Mouse (Mus musculus): Measurements from ENCODE around the gene Rbfox3. TPM values are rescaled to one million over a fixed set of nuclear protein-coding genes. Genes with fewer than 3 reads are reported as not detected.
A peak's percentile ranks its signal among the peaks of the same experiment; 100 is the strongest.

The Rbfox3 gene
- polyA plus RNA-seq, 1 experiment from 2014 or later: 0.13 TPM

DNA sequence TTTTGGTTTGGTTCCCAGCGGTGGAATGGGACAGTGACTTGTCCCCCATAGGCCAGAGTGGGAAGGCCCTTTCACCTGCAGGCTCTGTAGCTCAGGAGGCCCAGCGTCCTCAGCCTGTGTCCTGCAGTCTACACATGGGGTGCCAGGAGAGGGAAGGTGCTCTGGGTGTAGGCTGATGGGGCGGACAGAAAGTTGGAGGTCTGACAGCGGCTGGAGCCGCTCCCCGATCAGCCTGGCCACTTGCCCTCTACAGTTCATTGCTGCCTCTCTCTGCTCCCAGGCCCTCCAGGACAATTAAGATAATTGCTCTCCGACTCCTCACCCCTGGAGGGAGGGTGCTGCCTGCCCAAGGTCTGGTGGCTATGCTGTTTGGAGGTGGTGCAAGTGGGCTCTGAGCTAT lies 392.7 kb downstream of the Rbfox3 start:
- TF ChIP-seq CTCF (IDR thresholded peaks at IDR 0.05; ENCODE audit: low read depth): no peak
- Histone ChIP-seq H3K9ac (no peak overlapping the region), H3K4me1 (ENCODE audit: insufficient read depth) (no peaks in the 10 kb centered on the region), H3K4me2 (no peak overlapping the region), H3K9me3 (ENCODE audit: low read depth, low read length) (no peaks in the 10 kb centered on the region), H3K27me3 (ENCODE audit: insufficient read depth, low read length) (no peaks in the 10 kb centered on the region), H3K4me3 (ENCODE audit: low read depth, low read length) (no peak overlapping the region), H3K36me3 (ENCODE audit: insufficient read depth) (no peaks in the 10 kb centered on the region), H3K27ac (ENCODE audit: low read depth) (no peak overlapping the region)
- no peak for ATAC-seq (ENCODE audit: insufficient read depth)
- no peak for DNase-seq
- WGBS: 62% methylated on average over 7 of the region's 7 CpGs

DNA sequence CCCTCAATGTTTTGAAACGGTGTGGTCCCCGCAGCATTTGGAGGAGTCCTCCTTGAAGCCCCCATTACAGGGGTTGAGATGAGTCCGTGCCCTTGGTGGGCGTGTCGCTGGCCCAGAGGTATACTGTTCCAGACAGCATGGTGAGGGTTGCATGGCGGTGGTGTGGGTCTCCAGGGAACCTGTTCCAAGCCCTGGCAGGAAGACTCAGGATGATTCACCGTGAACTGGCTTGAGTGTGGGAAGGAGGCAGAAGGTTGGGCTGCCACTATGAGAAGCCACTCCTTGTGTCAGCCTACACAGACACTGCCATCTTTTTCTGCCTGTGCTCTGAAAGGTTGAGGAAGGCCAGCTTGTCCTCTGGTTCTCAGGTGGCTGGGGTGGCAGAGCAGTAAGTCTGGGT lies 393.5 kb downstream of the Rbfox3 start:
- no peak for ATAC-seq (ENCODE audit: insufficient read depth)
- Histone ChIP-seq H3K27me3 (ENCODE audit: insufficient read depth, low read length) (0 out of 2 replicates have a peak, but pooled peaks cover 3% of the 10 kb centered on the region), H3K36me3 (ENCODE audit: insufficient read depth) (no peaks in the 10 kb centered on the region), H3K9ac (no peak overlapping the region), H3K4me1 (ENCODE audit: insufficient read depth) (no peaks in the 10 kb centered on the region), H3K27ac (ENCODE audit: low read depth) (no peak overlapping the region), H3K4me3 (ENCODE audit: low read depth, low read length) (no peak overlapping the region), H3K9me3 (ENCODE audit: low read depth, low read length) (no peaks in the 10 kb centered on the region), H3K4me2 (no peak overlapping the region)
- DNase-seq: no peak
- WGBS: 72% methylated on average over 7 of the region's 7 CpGs
- TF ChIP-seq CTCF (IDR thresholded peaks at IDR 0.05; ENCODE audit: low read depth): no peak

DNA sequence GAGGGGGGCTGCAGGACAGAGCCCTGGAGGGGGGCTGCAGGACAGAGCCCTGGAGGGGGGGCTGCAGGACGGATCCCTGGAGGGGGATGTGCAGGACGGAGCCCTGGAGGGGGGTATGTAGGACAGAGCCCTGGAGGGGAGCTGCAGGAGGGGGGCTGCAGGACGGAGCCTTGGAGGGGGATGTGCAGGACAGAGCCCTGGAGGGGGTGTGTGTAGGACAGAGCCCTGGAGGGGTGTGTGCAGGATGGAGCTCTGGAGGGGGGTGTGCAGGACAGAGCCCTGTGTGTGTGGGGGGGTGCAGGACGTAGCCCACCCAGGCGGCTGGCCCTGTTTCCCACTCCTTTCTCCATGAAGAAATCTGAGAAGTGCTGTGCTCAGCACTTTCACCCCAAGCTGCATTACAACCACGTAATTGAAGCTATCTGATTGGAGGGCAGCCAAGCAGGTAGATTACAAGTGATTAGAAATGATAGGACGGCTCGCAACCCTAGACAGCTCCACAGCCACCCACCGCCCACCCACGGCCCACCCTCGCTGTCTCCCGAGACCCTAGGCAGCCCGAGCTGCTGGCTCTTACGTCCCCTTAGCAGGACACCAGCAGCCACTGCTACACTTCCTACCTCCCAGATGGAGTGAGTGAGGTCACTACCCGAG lies 399.0 kb downstream of the Rbfox3 start:
- DNase-seq (peak; percentile 7), ATAC-seq (ENCODE audit: insufficient read depth) (peak; percentile 48; the same call in 1 of the 2 replicates)
- no peak overlapping the region for H3K9ac ChIP-seq
- no peak for TF ChIP-seq CTCF (IDR thresholded peaks at IDR 0.05; ENCODE audit: low read depth)
- H3K4me3 ChIP-seq (ENCODE audit: low read depth, low read length): no peak overlapping the region
- H3K36me3 ChIP-seq (ENCODE audit: insufficient read depth): no peaks in the 10 kb centered on the region
- peaks cover 7% of the 10 kb centered on the region; the same call in 1 of the 2 replicates for H3K4me1 ChIP-seq (ENCODE audit: insufficient read depth)
- peak overlapping the region; percentile 4; the same call in 1 of the 2 replicates for H3K4me2 ChIP-seq
- 0 out of 2 replicates have a peak, but pooled peaks cover 3% of the 10 kb centered on the region for H3K27me3 ChIP-seq (ENCODE audit: insufficient read depth, low read length)
- no peaks in the 10 kb centered on the region for H3K9me3 ChIP-seq (ENCODE audit: low read depth, low read length)
- H3K27ac ChIP-seq (ENCODE audit: low read depth): no peak overlapping the region
- WGBS: 31% methylated on average over 15 of the region's 15 CpGs

DNA sequence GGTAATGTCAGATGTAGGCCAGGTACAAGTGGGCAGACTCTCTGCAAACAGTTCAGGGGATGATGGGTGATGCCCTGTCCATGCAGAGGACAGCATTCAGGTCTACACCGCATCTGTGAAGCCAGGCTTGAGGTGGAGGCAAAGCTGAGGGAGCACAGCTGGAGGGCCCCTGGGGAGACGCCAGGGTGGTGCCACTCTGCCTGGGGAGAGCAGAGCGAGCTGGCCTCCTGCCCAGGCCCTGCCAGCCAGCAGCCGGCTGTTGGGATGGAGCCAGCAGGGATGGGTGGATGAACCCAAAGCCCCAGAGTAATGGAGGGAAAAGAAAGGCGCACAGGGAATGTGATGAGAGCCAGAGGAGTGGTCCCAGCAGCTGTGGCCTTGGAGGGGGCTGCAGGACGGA lies 399.5 kb downstream of the Rbfox3 start:
- TF ChIP-seq CTCF (IDR thresholded peaks at IDR 0.05; ENCODE audit: low read depth): no peak
- no peaks in the 10 kb centered on the region for H3K36me3 ChIP-seq (ENCODE audit: insufficient read depth)
- DNase-seq (peak; percentile 31), ATAC-seq (ENCODE audit: insufficient read depth) (no peak)
- H3K4me3 ChIP-seq (ENCODE audit: low read depth, low read length): no peak overlapping the region
- H3K4me2 ChIP-seq: peak overlapping the region; percentile 4; the same call in 1 of the 2 replicates
- no peak overlapping the region for H3K27ac ChIP-seq (ENCODE audit: low read depth)
- no peaks in the 10 kb centered on the region for H3K9me3 ChIP-seq (ENCODE audit: low read depth, low read length)
- peaks cover 7% of the 10 kb centered on the region; the same call in 1 of the 2 replicates for H3K4me1 ChIP-seq (ENCODE audit: insufficient read depth)
- no peak overlapping the region for H3K9ac ChIP-seq
- WGBS: 40% methylated on average over 6 of the region's 6 CpGs
- 0 out of 2 replicates have a peak, but pooled peaks cover 3% of the 10 kb centered on the region for H3K27me3 ChIP-seq (ENCODE audit: insufficient read depth, low read length)

DNA sequence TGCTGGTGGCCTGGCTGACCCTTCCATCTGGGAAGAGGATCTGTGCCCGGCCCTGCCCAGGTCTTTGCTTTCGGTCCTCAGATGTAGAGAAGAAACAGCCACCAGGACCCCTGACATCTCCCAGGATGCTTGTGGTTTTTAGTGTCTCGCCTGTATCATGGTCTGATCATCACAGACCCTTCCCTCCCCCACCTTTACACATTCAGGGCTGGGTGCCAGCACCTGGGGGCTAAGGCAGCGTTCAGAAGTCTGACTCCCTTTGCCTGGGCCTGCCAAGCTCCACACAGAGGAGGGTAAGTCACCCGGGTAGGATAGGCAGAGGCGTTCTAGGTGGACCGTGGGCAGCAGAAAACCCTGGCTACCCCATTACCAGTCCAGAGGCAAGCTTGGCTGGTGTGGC lies 403.1 kb downstream of the Rbfox3 start:
- Histone ChIP-seq H3K4me3 (ENCODE audit: low read depth, low read length) (no peak overlapping the region), H3K27me3 (ENCODE audit: insufficient read depth, low read length) (peaks cover 12% of the 10 kb centered on the region), H3K4me1 (ENCODE audit: insufficient read depth) (peaks cover 7% of the 10 kb centered on the region; the same call in 1 of the 2 replicates), H3K9ac (no peak overlapping the region), H3K4me2 (no peak overlapping the region), H3K27ac (ENCODE audit: low read depth) (no peak overlapping the region), H3K9me3 (ENCODE audit: low read depth, low read length) (no peaks in the 10 kb centered on the region), H3K36me3 (ENCODE audit: insufficient read depth) (no peaks in the 10 kb centered on the region)
- 72% methylated on average over 7 of the region's 7 CpGs for WGBS
- DNase-seq (no peak), ATAC-seq (ENCODE audit: insufficient read depth) (no peak)
- TF ChIP-seq CTCF (IDR thresholded peaks at IDR 0.05; ENCODE audit: low read depth): no peak

DNA sequence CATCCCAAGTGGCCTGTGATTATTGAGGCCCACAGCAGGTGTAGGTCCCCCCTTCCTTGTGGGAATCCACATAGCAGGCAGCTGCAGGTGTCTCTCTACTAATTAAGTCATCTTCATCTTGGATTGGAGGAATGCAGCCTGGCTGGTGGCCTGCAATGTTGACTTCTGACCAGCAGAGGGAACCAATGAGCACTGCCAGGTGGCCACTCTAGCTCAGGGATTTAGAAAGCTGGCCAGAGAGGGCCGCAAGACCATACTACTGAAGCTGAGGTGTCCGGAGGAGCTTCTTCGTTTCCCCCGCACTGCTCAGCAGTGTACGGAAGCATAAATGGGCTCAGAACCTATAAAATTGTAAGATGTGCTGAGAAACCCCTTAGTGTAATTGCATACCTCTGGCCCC lies 403.5 kb downstream of the Rbfox3 start:
- peak; percentile 99 for TF ChIP-seq CTCF (IDR thresholded peaks at IDR 0.05; ENCODE audit: low read depth)
- no peak overlapping the region for H3K27ac ChIP-seq (ENCODE audit: low read depth)
- H3K4me3 ChIP-seq (ENCODE audit: low read depth, low read length): no peak overlapping the region
- peaks cover 16% of the 10 kb centered on the region for H3K27me3 ChIP-seq (ENCODE audit: insufficient read depth, low read length)
- no peak overlapping the region for H3K9ac ChIP-seq
- no peaks in the 10 kb centered on the region for H3K9me3 ChIP-seq (ENCODE audit: low read depth, low read length)
- 30% methylated on average over 5 of the region's 5 CpGs for WGBS
- DNase-seq (peak; percentile 87), ATAC-seq (ENCODE audit: insufficient read depth) (no peak)
- H3K36me3 ChIP-seq (ENCODE audit: insufficient read depth): no peaks in the 10 kb centered on the region
- H3K4me2 ChIP-seq: no peak overlapping the region
- peaks cover 7% of the 10 kb centered on the region; the same call in 1 of the 2 replicates for H3K4me1 ChIP-seq (ENCODE audit: insufficient read depth)

DNA sequence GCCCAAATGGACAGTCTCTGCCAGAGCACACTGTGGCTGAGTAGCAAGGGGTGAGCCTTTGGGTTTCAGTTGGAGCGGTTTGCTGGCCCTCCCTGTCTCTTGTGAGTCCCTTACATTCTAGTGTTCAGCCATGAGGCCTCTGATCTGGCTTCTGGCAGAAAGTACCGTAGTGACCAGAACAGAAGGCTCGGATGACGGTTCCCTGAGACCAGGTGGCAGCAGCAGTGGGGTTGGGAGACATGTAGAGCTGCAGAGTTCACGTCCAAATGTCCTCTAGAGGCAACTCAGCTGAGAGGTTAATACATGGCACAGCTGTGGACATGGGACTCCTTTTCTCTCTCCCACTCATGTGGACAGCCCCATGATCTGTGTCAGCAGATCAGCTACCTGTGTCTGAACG lies 404.3 kb downstream of the Rbfox3 start:
- H3K4me1 ChIP-seq (ENCODE audit: insufficient read depth): peaks cover 2% of the 10 kb centered on the region; the same call in 1 of the 2 replicates
- H3K36me3 ChIP-seq (ENCODE audit: insufficient read depth): no peaks in the 10 kb centered on the region
- no peaks in the 10 kb centered on the region for H3K9me3 ChIP-seq (ENCODE audit: low read depth, low read length)
- H3K9ac ChIP-seq: no peak overlapping the region
- no peak for TF ChIP-seq CTCF (IDR thresholded peaks at IDR 0.05; ENCODE audit: low read depth)
- no peak overlapping the region for H3K4me3 ChIP-seq (ENCODE audit: low read depth, low read length)
- no peak overlapping the region for H3K4me2 ChIP-seq
- DNase-seq: no peak
- ATAC-seq (ENCODE audit: insufficient read depth): no peak
- peaks cover 21% of the 10 kb centered on the region for H3K27me3 ChIP-seq (ENCODE audit: insufficient read depth, low read length)
- WGBS: 61% methylated on average over 6 of the region's 6 CpGs
- no peak overlapping the region for H3K27ac ChIP-seq (ENCODE audit: low read depth)
